Mouse (Mus musculus) layer of hippocampus, postnatal 36 days (tissue): Measurements from ENCODE around the gene Zfp644. TPM values are rescaled to one million over a fixed set of nuclear protein-coding genes. Genes with fewer than 3 reads are reported as not detected.

Experiments
- DNase-seq, 2 experiments: peaks; one replicate each; pipeline ENCODE4 v3.0.0; 2022
- total RNA-seq, 2 experiments: library from RNA; stranded (reverse); gene quantifications; 2 replicates each; pipeline ENCODE4 v1.2.3; 2021

Gene Zfp644
- total RNA-seq, 2 experiments from 2014 or later = 105 to 107 TPM

DNA sequence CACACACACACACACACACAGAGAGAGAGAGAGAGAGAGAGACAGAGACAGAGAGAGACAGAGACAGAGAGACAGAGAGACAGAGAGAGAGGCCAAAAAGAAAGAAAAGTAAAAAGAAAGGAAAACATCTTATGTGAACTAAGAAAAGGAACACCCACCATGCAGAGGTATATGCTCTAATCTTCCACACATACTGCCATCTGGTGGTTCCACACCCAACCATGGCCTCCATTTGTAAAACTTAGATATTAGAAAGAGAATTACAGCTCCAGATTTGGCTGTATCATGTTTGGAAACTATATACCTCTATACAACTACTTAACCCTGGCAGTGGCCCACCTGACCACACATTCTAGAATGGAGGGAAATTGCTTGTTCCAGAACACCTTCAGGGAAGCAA is 102.7 kb downstream of the Zfp644 start:
- DNase-seq = no peak

DNA sequence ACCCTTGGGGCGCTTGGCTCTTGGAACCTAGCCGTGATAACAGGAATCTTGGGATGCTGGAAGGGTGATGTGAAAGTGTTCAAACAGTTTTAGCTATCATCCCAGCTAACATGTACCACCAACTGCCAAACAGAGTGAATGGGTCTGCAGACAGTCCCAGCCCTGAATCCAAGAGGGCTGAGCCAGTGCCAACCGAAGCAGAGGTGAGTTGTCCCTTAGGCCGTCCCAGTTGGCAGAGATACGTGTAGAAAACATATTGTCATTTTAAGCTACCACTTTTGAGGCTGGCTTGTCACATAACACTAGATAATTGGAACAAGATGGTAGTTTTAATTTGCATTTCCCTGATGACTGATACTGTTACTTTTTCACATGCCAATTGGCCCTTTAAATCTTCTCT is 106.4 kb downstream of the Zfp644 start:
- no peak for DNase-seq

DNA sequence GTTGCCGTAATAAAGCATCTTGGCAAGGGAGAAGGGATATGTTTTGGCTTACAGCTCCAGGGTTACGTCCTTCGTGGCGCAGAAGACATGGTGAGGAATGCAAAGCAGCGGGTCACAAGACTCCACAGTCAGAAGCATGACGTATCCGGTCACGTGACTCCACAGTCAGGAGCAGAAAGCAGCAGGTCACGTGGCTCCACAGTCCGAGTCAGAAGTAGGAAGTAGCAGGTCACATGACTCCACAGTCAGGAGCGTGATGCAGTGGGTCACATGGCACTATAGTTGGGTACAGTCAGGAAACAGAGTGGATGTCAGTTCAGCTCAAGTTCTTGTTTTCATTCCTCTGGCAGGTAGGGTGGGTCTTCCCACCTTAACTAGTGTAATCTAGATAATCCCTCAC is 107.4 kb downstream of the Zfp644 start:
- DNase-seq = no peak

DNA sequence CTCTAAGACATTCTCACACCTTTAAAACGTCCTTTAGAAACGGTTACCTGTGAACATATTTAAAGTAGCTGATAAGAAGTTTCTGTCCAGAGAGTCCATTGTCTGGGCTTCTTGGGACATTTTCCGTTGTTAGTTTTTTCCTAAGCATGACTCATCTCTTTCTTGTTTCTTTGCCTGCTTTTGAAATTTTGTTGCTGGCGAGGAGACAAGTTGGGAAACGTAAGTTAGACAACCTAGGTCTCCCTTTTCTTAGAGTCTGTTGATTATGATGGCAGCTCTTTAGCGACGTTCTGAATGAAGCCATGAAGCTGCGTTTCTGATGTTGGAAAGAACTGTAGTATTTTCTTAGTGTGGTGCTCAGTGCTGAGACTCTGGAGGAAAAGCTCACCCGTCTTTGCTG is 108.1 kb downstream of the Zfp644 start:
- no peak for DNase-seq

DNA sequence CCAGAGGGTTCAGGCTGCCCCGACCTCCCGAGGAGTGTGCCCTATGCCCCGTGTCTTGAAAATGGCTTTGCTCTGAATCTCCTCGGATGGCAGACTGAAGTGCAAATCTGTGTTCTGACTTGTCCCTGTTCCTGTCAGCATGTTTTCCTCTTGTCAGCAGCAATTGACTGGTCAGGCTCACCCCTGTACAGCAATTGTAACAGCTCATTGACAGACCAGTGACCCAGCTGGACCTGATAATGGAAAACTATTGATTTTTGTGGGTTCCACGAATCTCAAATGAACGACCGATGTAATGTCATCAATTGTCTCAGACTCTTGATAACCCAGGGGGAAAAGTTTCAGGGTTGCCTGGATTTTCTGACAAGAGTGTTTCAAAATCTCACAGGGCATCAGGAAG is 116.1 kb downstream of the Zfp644 start:
- no peak for DNase-seq

DNA sequence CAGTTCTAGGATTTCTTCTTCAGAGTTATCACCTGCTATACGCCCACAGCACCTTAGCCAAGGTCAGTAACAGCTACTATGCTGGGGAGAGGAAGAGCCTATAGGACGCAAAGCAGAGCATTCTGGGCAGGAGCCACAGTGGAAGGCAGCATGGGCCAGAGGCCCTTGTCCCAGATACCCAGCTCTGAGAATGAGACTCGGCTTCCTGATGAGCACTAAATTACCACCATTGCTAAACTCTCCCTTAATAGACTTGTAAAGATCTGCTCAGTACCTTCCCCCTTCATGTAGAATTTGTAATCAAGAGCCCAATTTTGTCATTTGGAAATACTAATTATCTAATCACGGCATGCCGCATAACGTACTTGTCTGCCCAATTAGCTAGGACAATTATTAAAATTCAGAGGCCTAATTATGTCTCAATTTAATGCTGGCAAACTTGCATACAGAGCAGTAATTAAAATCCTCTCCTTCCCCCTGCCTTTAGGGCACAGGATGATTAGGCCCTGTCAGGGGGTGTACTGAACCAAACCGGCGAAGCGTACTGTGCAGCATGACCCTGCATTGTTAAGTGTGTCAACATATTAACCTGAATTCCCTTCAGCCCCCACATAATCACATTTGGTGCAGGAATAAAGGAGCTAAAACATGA is 119.7 kb downstream of the Zfp644 start:
- DNase-seq = no peak

DNA sequence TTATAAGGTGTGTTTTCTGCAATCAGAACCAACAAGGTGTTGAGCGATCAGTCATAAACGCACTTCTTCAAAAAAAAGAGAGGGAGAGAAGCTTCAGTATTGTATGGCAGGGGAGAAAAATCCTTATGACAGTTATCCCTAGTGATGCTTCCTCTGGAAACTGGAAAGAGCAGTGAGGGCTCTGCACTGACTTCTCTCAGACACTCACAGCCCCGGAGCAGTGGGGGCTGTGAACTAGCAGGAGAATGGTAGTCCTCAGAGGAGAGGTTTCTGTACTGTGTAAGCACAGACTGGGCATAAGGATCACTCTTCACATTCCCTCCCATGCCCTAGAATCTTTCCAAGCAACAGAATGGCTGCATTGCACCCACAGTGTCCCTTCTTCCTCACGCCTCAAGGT is 122.0 kb downstream of the Zfp644 start:
- no peak for DNase-seq

DNA sequence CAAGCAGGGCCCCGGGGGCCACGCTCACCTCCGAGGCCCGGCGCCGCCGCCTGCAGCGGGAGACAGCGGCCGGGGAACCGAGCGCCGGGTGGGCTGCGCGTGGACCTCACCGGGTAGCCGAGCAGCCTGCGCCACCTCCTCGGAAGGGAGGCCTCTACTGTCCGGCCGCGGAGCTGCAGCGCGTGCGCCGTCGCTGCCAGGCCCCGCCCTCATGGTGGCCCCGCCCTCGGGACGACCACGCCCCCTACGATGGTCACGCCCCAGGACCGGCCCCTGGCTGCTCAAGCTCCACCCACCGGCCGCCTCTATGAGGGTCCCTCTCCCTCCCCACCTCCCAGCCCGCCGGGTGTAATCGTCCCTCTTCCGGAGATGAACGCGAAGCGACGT is 122.5 kb downstream of the Zfp644 start:
- peak; percentile 80 to 83 for DNase-seq

DNA sequence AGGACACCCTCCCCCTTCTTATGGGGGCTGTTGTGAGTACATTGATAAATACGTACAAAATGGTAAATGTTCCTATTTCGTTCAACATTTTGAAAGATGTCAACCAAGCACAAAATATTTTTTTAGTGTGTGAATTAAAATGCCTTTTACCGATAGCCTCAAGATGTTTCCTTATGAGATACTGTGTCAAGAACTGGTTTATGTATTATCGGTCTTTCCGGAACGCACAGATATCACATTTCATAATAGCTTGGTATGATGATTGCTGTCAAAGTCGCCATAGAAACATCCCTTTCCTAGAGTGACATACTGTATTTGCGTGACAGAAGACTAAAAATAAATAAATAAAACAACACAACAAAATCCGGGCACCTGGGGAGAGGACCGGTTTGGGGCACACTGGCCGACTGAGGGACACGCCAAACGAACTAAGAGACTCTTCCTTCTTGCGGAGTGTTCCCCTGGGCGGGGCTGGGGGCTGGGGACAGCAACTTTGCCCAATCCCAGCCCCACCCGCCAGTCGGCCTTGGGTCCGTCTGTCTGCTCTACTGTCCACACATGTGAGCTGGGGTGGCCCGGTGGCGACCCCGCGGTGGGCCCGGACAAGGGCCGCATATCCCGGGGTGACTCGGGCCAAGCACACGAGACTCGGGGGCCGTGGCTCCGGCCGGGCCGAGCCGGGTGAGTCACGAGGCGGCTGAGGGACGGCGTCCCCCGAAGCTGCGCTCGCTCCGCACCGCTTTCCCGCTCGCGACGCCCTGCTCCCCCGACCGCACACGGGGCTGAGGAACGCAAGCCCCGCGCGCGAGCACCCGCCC is 123.1 kb downstream of the Zfp644 start:
- DNase-seq = peak; percentile 13 to 25

Other genes with a start within 250 kb of the Zfp644 start
- gene Barhl2, start 239.1 kb downstream of the Zfp644 start, total RNA-seq = under 1 TPM in 1 of 2 experiments, not detected in 1; 0.15 TPM
- gene Gm17304, start 88.2 kb downstream of the Zfp644 start, total RNA-seq = not detected
- 1 to 10 TPM; 1.7 to 2.0 TPM for gene Hfm1, start 229.0 kb upstream of the Zfp644 start, total RNA-seq